9 mouse cellular contexts compared by ENCODE assay signal in genomic region chr1:127775206-127775720, GRCm38 (mm10). TPM values are rescaled to one million over a fixed set of nuclear protein-coding genes. Genes with fewer than 3 reads are reported as not detected.
DNase-seq lines count a peak whose midpoint lies in the region; ATAC-seq and TF ChIP-seq lines count a peak whose summit lies in the region.
"Had no signal": no experiment of that assay in that cellular context is flagged by ENCODE, and none has a peak within 500 bp of the region (broad histone marks: within the 10 kb centered on the region; RNA-seq: fewer than 3 reads in every experiment).

No protein-coding gene starts in this region.

- WGBS in kidney, embryonic 16.5 days, result 9% methylated on average over 10 of the region's 10 CpGs
- 10% methylated on average over 10 of the region's 10 CpGs for WGBS in hindbrain, embryonic 16.5 days
- WGBS in midbrain, embryonic 14.5 days, result 11% methylated on average over 10 of the region's 10 CpGs

- 0 out of 2 replicates have a peak, but pooled peaks cover 6% of the 10 kb centered on the region for H3K36me3 ChIP-seq in kidney, embryonic 16.5 days (ENCODE audit: insufficient read depth, low read length)
- H3K36me3 ChIP-seq in hindbrain, embryonic 16.5 days (ENCODE audit: control insufficient read depth, insufficient read depth, low read length), result no peaks in the 10 kb centered on the region
- H3K36me3 ChIP-seq in midbrain, embryonic 14.5 days (ENCODE audit: control insufficient read depth, insufficient read depth, low read length), result 0 out of 2 replicates have a peak, but pooled peaks cover 2% of the 10 kb centered on the region

- H3K4me1 ChIP-seq in kidney, embryonic 16.5 days (ENCODE audit: insufficient read depth, low read length), result peaks cover 21% of the 10 kb centered on the region
- H3K4me1 ChIP-seq in cortical plate, adult 2 months (ENCODE audit: control insufficient read depth, insufficient read depth, low read length), result peaks cover 2% of the 10 kb centered on the region; the same call in 1 of the 2 replicates
- H3K4me1 ChIP-seq in hindbrain, embryonic 16.5 days (ENCODE audit: control insufficient read depth, insufficient read depth, low read depth, low read length), result peaks cover 18% of the 10 kb centered on the region
- peaks cover 30% of the 10 kb centered on the region for H3K4me1 ChIP-seq in midbrain, embryonic 14.5 days (ENCODE audit: control insufficient read depth, insufficient read depth, low read length)

- intact Hi-C loops in gastrocnemius, postnatal 36 days (cut with DNase I), result no loop called here

- peak overlapping the region; percentile 94 for H3K4me3 ChIP-seq in kidney, embryonic 16.5 days (ENCODE audit: low read length)
- peak overlapping the region; percentile 93; the same call in 1 of the 2 replicates for H3K4me3 ChIP-seq in cortical plate, adult 2 months (ENCODE audit: insufficient read depth, low read length)
- H3K4me3 ChIP-seq in hindbrain, embryonic 16.5 days (ENCODE audit: low read length), result peak overlapping the region; percentile 85
- H3K4me3 ChIP-seq in midbrain, embryonic 14.5 days (replicated peaks; ENCODE audit: low read depth, low read length), result peak overlapping the region; percentile 88

- no peaks in the 10 kb centered on the region for H3K9me3 ChIP-seq in kidney, embryonic 16.5 days (ENCODE audit: low read length)
- no peaks in the 10 kb centered on the region for H3K9me3 ChIP-seq in hindbrain, embryonic 16.5 days (ENCODE audit: control insufficient read depth, low read length)
- no peaks in the 10 kb centered on the region for H3K9me3 ChIP-seq in midbrain, embryonic 14.5 days (ENCODE audit: control insufficient read depth, low read length)

- H3K27me3 ChIP-seq in kidney, embryonic 16.5 days (ENCODE audit: insufficient read depth, low read length), result no peaks in the 10 kb centered on the region
- H3K27me3 ChIP-seq in hindbrain, embryonic 16.5 days (replicated peaks; ENCODE audit: control insufficient read depth, insufficient read depth, low read length), result no peaks in the 10 kb centered on the region
- no peaks in the 10 kb centered on the region for H3K27me3 ChIP-seq in midbrain, embryonic 14.5 days (ENCODE audit: control insufficient read depth, insufficient read depth, low read length)

- no peak for TF ChIP-seq CTCF in cortical plate, adult 2 months (IDR thresholded peaks at IDR 0.05; ENCODE audit: extremely low read depth, insufficient read depth, low read length)

- DNase-seq in kidney, postnatal 14 days, result no peak
- DNase-seq in midbrain, embryonic 14.5 days, result no peak
- no peak for DNase-seq in layer of hippocampus, postnatal 14 days (ENCODE audit: low spot score in 2 of 2)
- DNase-seq in gastrocnemius, postnatal 36 days, result no peak
- DNase-seq in ovary, postnatal 36 days (ENCODE audit: low spot score), result no peak

- TF ChIP-seq POLR2A in cortical plate, adult 2 months (IDR thresholded peaks at IDR 0.05; ENCODE audit: extremely low read depth, insufficient read depth, low read length), result no peak

- peak overlapping the region; percentile 77 for H3K4me2 ChIP-seq in kidney, embryonic 16.5 days (replicated peaks; ENCODE audit: low read depth, low read length)
- peak overlapping the region; percentile 85 for H3K4me2 ChIP-seq in hindbrain, embryonic 16.5 days (ENCODE audit: low read length)
- H3K4me2 ChIP-seq in midbrain, embryonic 14.5 days (ENCODE audit: low read length), result peak overlapping the region; percentile 90

- ATAC-seq in kidney, embryonic 16.5 days (ENCODE audit: low FRiP score, low TSS enrichment), result no peak
- no peak for ATAC-seq in hindbrain, embryonic 16.5 days
- no peak for ATAC-seq in midbrain, embryonic 14.5 days (ENCODE audit: low FRiP score, low TSS enrichment)

- peak overlapping the region; percentile 63 for H3K9ac ChIP-seq in kidney, embryonic 16.5 days (replicated peaks; ENCODE audit: low read length)
- H3K9ac ChIP-seq in hindbrain, embryonic 16.5 days (ENCODE audit: low read depth, low read length), result peak overlapping the region; percentile 45
- peak overlapping the region; percentile 83 for H3K9ac ChIP-seq in midbrain, embryonic 14.5 days (replicated peaks; ENCODE audit: low read length)

- no peak overlapping the region for H3K27ac ChIP-seq in kidney, embryonic 16.5 days (ENCODE audit: low read length)
- H3K27ac ChIP-seq in cortical plate, adult 2 months (ENCODE audit: insufficient read depth, low read length), result no peak overlapping the region
- no peak overlapping the region for H3K27ac ChIP-seq in hindbrain, embryonic 16.5 days (ENCODE audit: low read depth, low read length)
- H3K27ac ChIP-seq in midbrain, embryonic 14.5 days (replicated peaks; ENCODE audit: low read depth, low read length), result no peak overlapping the region

RNA-seq across cellular contexts. Expression of gene Ccnt2, which starts 1.3 kb away (rescaled TPM):
- polyA plus RNA-seq in kidney, embryonic 16.5 days (2015; fragmentation: Nextera tagmentation; extraction: Ambion mirVana), result 76.9 and 88.9 TPM in 2 replicates
- polyA plus RNA-seq in cortical plate, adult 2 months (2012; rRNA removed), result 53.4 and 54.3 TPM in 2 replicates
- polyA plus RNA-seq in hindbrain, embryonic 16.5 days (2015; fragmentation: Nextera tagmentation; extraction: Ambion mirVana), result 75.6 and 84.4 TPM in 2 replicates
- polyA plus RNA-seq in midbrain, embryonic 14.5 days (2014; fragmentation: Nextera tagmentation; extraction: Ambion mirVana), result 86.2 and 104 TPM in 2 replicates
- total RNA-seq in layer of hippocampus, postnatal 14 days (2021), result 10 to 100 TPM; 52.0 to 54.7 TPM
- total RNA-seq in gastrocnemius, postnatal 36 days (2021), result 10 to 100 TPM; 20.2 to 22.7 TPM

RNA-seq across cellular contexts. Expression of gene Acmsd, which starts 46.0 kb away (rescaled TPM):
- polyA plus RNA-seq in kidney, embryonic 16.5 days (2015; fragmentation: Nextera tagmentation; extraction: Ambion mirVana), result 2.0 and 3.2 TPM in 2 replicates
- polyA plus RNA-seq in cortical plate, adult 2 months (2012; rRNA removed), result 0.06 and 0.08 TPM in 2 replicates
- 0.14 TPM in 1 of 2 replicates, not detected in the other for polyA plus RNA-seq in hindbrain, embryonic 16.5 days (2015; fragmentation: Nextera tagmentation; extraction: Ambion mirVana)
- polyA plus RNA-seq in midbrain, embryonic 14.5 days (2014; fragmentation: Nextera tagmentation; extraction: Ambion mirVana), result 0.13 TPM in 2 replicates
- total RNA-seq in layer of hippocampus, postnatal 14 days (2021), result not detected
- not detected for total RNA-seq in gastrocnemius, postnatal 36 days (2021)
- polyA plus RNA-seq: large intestine, adult 2 months had no signal
